Mouse (Mus musculus): ENCODE measurements around the gene Acot13.

DNA sequence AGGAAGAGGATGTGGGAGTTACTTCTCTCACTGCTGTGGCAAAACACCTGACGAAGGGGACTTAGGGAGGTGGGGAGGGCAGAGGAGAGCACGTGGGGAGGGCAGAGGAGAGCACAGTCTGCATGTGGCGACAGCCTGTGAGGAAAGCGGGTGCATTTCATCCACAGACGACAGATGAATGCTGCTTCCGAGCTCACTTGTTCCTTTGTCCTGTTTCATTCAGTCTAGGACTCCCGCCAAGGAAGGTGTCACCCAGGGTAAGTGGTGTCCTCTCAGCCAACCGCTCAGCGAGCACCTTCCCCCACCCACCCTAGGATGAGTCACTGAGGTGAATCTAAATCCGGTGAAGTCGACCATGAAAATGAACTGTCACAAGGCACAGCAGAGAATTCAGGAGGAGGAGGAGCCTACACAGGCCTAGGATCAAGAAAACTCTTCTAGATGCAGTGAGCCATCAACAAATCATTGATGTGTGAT lies 45.3 kb downstream of the Acot13 start:
- TF ChIP-seq CTCF (IDR thresholded peaks at IDR 0.05; ENCODE audit: low read depth, low read length): no peak
- TF ChIP-seq GATA1 (IDR thresholded peaks at IDR 0.05; ENCODE audit: borderline replicate concordance, low read length): no peak

All from G1E (cell line).